Mouse (Mus musculus): ENCODE results near the gene Fgfr4.

The Fgfr4 gene

GRCm38 (mm10) chr13:55211221-55212010 lies 59.0 kb downstream of the Fgfr4 start:
- peak; percentile 89 for DNase-seq

- DNase-seq = no peak
Measured at GRCm38 (mm10) chr13:55212011-55212360, 59.5 kb downstream of the Fgfr4 start.

GRCm38 (mm10) chr13:55212361-55213137 lies 60.1 kb downstream of the Fgfr4 start:
- peak; percentile 77 for DNase-seq

GRCm38 (mm10) chr13:55213138-55213806 lies 60.8 kb downstream of the Fgfr4 start:
- no peak for DNase-seq

Data from cerebellum, adult 11-12 months (tissue).